Mouse (Mus musculus) MEL (cell line): ENCODE results near the gene Mcpt8. TPM values are rescaled to one million over a fixed set of nuclear protein-coding genes. Genes with fewer than 3 reads are reported as not detected.
"Not testable (repeated sequence)": the region's sequence is repeated elsewhere in the genome, so short reads cannot be mapped to it uniquely, and the experiment has no call there.

ENCODE experiments used
- DNase-seq: peaks from one replicate; pipeline ENCODE4 v3.0.0; 2011; ENCODE audit warnings: low read depth, low spot score
- H3K27ac ChIP-seq: 2 replicates; pipeline ENCODE4 v1.5.1; 2012; ENCODE audit warnings: low read depth, mild to moderate bottlenecking, control low read depth, low read length, moderate library complexity; ENCODE audit not compliant: control insufficient read depth
- H3K27me3 ChIP-seq, 2 experiments: fragments of 150-350 bp in 1 of 2; sonication (generic) in 1 of 2; 2 replicates each; pipeline ENCODE4 v1.6.1; 2012; ENCODE audit warnings: low read length in 2 of 2, mild to moderate bottlenecking in 2 of 2, improper control_type of control experiment in 1 of 2, moderate library complexity in 1 of 2; ENCODE audit not compliant: insufficient read depth in 2 of 2, control insufficient read depth in 1 of 2
- H3K36me3 ChIP-seq, 2 experiments: 2 replicates each; pipeline ENCODE4 v1.6.1; 2012 to 2014; ENCODE audit warnings: low read length in 2 of 2, improper control_type of control experiment in 1 of 2, inconsistent platforms in 1 of 2, mild to moderate bottlenecking in 1 of 2; ENCODE audit not compliant: insufficient read depth in 2 of 2, control insufficient read depth in 1 of 2
- H3K4me1 ChIP-seq, 2 experiments: fragments of 150-350 bp in 1 of 2; sonication (generic) in 1 of 2; 2 replicates each; pipeline ENCODE4 v1.6.1; 2012; ENCODE audit warnings: low read length in 2 of 2, improper control_type of control experiment in 1 of 2, mild to moderate bottlenecking in 1 of 2; ENCODE audit not compliant: insufficient read depth in 2 of 2, control insufficient read depth in 1 of 2
- H3K4me3 ChIP-seq, 2 experiments: fragments of 150-350 bp in 1 of 2; sonication (generic) in 1 of 2; 2 replicates each; pipeline ENCODE4 v1.5.1; 2012; ENCODE audit warnings: low read depth in 2 of 2, low read length in 2 of 2, mild to moderate bottlenecking in 2 of 2, moderate library complexity in 2 of 2, control low read depth in 1 of 2, improper control_type of control experiment in 1 of 2; ENCODE audit not compliant: control insufficient read depth in 1 of 2, insufficient read depth in 1 of 2
- H3K79me2 ChIP-seq: 2 replicates; pipeline ENCODE4 v1.6.1; 2012; ENCODE audit warnings: mild to moderate bottlenecking, low read length, moderate library complexity; ENCODE audit not compliant: control insufficient read depth, poor library complexity, insufficient read depth
- H3K9ac ChIP-seq: 2 replicates; pipeline ENCODE4 v1.6.1; 2012; ENCODE audit warnings: low read depth, mild to moderate bottlenecking, control low read depth, low read length, moderate library complexity; ENCODE audit not compliant: control insufficient read depth, poor library complexity, severe bottlenecking
- H3K9me3 ChIP-seq: fragments of 150-350 bp; sonication (generic); replicated peaks from 2 replicates; pipeline ENCODE4 v1.6.1; 2012; ENCODE audit warnings: mild to moderate bottlenecking, low read length, improper control_type of control experiment, moderate library complexity; ENCODE audit not compliant: insufficient read depth
- BHLHE40 ChIP-seq: IDR thresholded peaks from 2 replicates; pipeline ENCODE4 v1.6.1; 2012; ENCODE audit warnings: low read depth, mild to moderate bottlenecking, inconsistent platforms, low read length, improper control_type of control experiment, borderline replicate concordance
- CHD1 ChIP-seq: IDR thresholded peaks from 2 replicates; pipeline ENCODE4 v1.6.1; 2012; ENCODE audit warnings: low read depth, mild to moderate bottlenecking, inconsistent platforms, low read length, improper control_type of control experiment
- CHD2 ChIP-seq: IDR thresholded peaks from 2 replicates; pipeline ENCODE4 v1.6.1; 2011; ENCODE audit warnings: low read length, improper control_type of control experiment
- CTCF ChIP-seq, 3 experiments: IDR thresholded peaks in 2 of 3; conservative IDR thresholded peaks in 1 of 3; 2 replicates each; pipeline ENCODE4 v1.5.1; 2011 to 2012; ENCODE audit warnings: low read length in 3 of 3, low read depth in 2 of 3, mild to moderate bottlenecking in 2 of 3, improper control_type of control experiment in 1 of 3, inconsistent platforms in 1 of 3, mixed read lengths in 1 of 3, moderate library complexity in 1 of 3; ENCODE audit not compliant: control insufficient read depth in 1 of 3, insufficient read depth in 1 of 3, poor library complexity in 1 of 3, severe bottlenecking in 1 of 3
- ELF1 ChIP-seq: IDR thresholded peaks from 2 replicates; pipeline ENCODE4 v1.6.1; 2014; ENCODE audit warnings: low read depth, mild to moderate bottlenecking, inconsistent platforms, low read length, improper control_type of control experiment, moderate library complexity
- EP300 ChIP-seq, 2 experiments: IDR thresholded peaks; 2 replicates each; pipeline ENCODE4 v1.6.1; 2011; ENCODE audit warnings: improper control_type of control experiment in 2 of 2, low read length in 2 of 2, low read depth in 1 of 2, mild to moderate bottlenecking in 1 of 2
- ETS1 ChIP-seq: IDR thresholded peaks from 2 replicates; pipeline ENCODE4 v1.6.1; 2012; ENCODE audit warnings: low read depth, mild to moderate bottlenecking, inconsistent platforms, low read length, improper control_type of control experiment, moderate library complexity
- GATA1 ChIP-seq: IDR thresholded peaks from 2 replicates; pipeline ENCODE4 v1.6.1; 2011; ENCODE audit warnings: low read depth, low read length, improper control_type of control experiment
- JUND ChIP-seq: IDR thresholded peaks from 2 replicates; pipeline ENCODE4 v1.6.1; 2011; ENCODE audit warnings: low read depth, mild to moderate bottlenecking, improper control_type of control experiment, low read length
- KAT2A ChIP-seq: conservative IDR thresholded peaks from 2 replicates; pipeline ENCODE4 v1.6.1; 2012; ENCODE audit warnings: low read depth, low read length, improper control_type of control experiment, inconsistent platforms
- MAX ChIP-seq: IDR thresholded peaks from 2 replicates; pipeline ENCODE4 v1.6.1; 2011; ENCODE audit warnings: low read length, improper control_type of control experiment
- MAZ ChIP-seq: IDR thresholded peaks from 2 replicates; pipeline ENCODE4 v1.6.1; 2012; ENCODE audit warnings: low read depth, mild to moderate bottlenecking, inconsistent platforms, low read length, improper control_type of control experiment
- MXI1 ChIP-seq: IDR thresholded peaks from 2 replicates; pipeline ENCODE4 v1.6.1; 2011; ENCODE audit warnings: mild to moderate bottlenecking, low read depth, low read length, improper control_type of control experiment
- NELFE ChIP-seq: IDR thresholded peaks from 2 replicates; pipeline ENCODE4 v1.6.1; 2011; ENCODE audit warnings: low read depth, low read length, improper control_type of control experiment
- POLR2AphosphoS2 ChIP-seq: IDR thresholded peaks from 2 replicates; pipeline ENCODE4 v1.6.1; 2011; ENCODE audit warnings: low read length, improper control_type of control experiment
- RAD21 ChIP-seq: IDR thresholded peaks from 2 replicates; pipeline ENCODE4 v1.6.1; 2011; ENCODE audit warnings: mild to moderate bottlenecking, low read depth, low read length, improper control_type of control experiment
- SMC3 ChIP-seq: IDR thresholded peaks from 2 replicates; pipeline ENCODE4 v1.6.1; 2011; ENCODE audit warnings: low read depth, low read length, improper control_type of control experiment
- USF1 ChIP-seq: IDR thresholded peaks from 2 replicates; pipeline ENCODE4 v1.6.1; 2014; ENCODE audit warnings: low read depth, mild to moderate bottlenecking, inconsistent platforms, low read length, improper control_type of control experiment, moderate library complexity
- ZC3H11A ChIP-seq: IDR thresholded peaks from 2 replicates; pipeline ENCODE4 v1.6.1; 2012; ENCODE audit warnings: low read depth, mild to moderate bottlenecking, inconsistent platforms, low read length, improper control_type of control experiment
- ZNF384 ChIP-seq: IDR thresholded peaks from 2 replicates; pipeline ENCODE4 v1.6.1; 2012; ENCODE audit warnings: low read depth, mild to moderate bottlenecking, inconsistent platforms, low read length, improper control_type of control experiment
- polyA plus RNA-seq, 2 experiments: library from polyadenylated mRNA; stranded (reverse) in 1 of 2; unstranded in 1 of 2; fragments of >175 nt in 1 of 2; fragments of >200 nt in 1 of 2; gene quantifications; 2 replicates each; pipeline versions ENCODE4 v1.2.1 to v1.2.4; 2012; ENCODE audit warnings: low replicate concordance in 2 of 2, low read depth in 1 of 2; ENCODE audit not compliant: insufficient read length in 2 of 2, insufficient read depth in 1 of 2, missing spikeins in 1 of 2
- total RNA-seq: library from RNA; depleted of rRNA; stranded (reverse); fragments of 300-350 nt; gene quantifications from 2 replicates; pipeline ENCODE4 v1.2.3, GENCODE M21; 2012

Gene Mcpt8
- total and polyA plus RNA-seq, 3 experiments: not detected

DNA sequence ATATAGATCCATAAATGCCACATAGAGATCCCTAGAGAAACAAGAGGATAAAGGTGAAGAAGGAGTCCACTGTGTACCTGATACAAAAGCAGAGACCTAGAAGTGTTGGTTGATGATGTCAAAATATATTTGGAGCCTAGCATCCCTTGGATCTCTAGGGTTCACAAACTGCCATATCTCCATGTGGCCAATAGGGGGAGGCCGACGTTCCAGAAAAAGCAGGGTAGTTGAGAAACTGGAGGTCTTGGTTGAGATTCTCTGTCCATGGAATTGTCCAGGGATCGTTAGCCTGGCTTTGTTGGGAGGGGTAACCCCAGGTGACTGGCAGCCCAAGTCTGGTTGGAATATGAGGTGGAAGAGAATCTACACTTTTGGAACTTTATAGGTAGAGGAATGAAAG lies 43.3 kb upstream of the Mcpt8 start:
- DNase-seq: peak; percentile 14
- no peak overlapping the region for H3K27ac ChIP-seq

DNA sequence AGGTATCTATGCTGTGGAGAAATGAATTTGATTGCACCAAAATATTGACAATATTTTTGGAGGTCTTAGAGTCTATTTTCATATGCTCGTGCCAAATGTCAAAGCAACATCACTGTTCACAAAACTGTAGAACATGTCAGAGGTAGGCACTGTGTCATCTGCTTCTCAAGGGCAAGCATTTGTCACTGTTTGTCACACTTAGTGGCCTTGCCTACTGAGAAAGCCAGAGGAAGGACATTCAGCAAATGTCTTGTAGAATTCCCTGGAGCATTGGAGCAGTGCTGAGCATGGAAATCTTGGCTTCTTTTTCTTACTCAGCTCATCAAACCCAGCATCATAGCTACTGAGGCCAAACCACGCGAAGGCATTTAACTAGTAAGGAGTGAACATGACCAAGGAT lies 38.4 kb upstream of the Mcpt8 start:
- DNase-seq: no peak
- TF ChIP-seq MXI1 (no peak), ELF1 (no peak), USF1 (no peak), CHD1 (no peak), ZNF384 (no peak), POLR2AphosphoS2 (no peak), JUND (no peak), SMC3 (no peak)
- H3K36me3 ChIP-seq: no peaks in the 10 kb centered on the region
- H3K79me2 ChIP-seq: no peaks in the 10 kb centered on the region
- no peaks in the 10 kb centered on the region for H3K4me1 ChIP-seq
- H3K4me3 ChIP-seq: no peak overlapping the region
- no peak overlapping the region for H3K9ac ChIP-seq
- peaks cover 0 to 1% of the 10 kb centered on the region in 2 experiments; a peak in 1 of 4 replicates for H3K27me3 ChIP-seq
- H3K27ac ChIP-seq: no peak overlapping the region
- H3K9me3 ChIP-seq: no peaks in the 10 kb centered on the region

More for the DNA sequence above, 43.3 kb upstream of the Mcpt8 start:
- H3K36me3 ChIP-seq: no peaks in the 10 kb centered on the region
- H3K27me3 ChIP-seq: no peaks in the 10 kb centered on the region; a peak in 2 of 4 replicates
- no peaks in the 10 kb centered on the region for H3K9me3 ChIP-seq
- H3K4me1 ChIP-seq: no peaks in the 10 kb centered on the region
- H3K4me3 ChIP-seq: no peak overlapping the region
- no peaks in the 10 kb centered on the region for H3K79me2 ChIP-seq
- no peak overlapping the region for H3K9ac ChIP-seq
- TF ChIP-seq SMC3 (peak; percentile 9; the same call in 1 of the 2 replicates), CTCF (IDR thresholded peaks at IDR 0.05 in 2 of 3, conservative IDR thresholded peaks at IDR 0.05 in 1 of 3; ENCODE audit: control insufficient read depth in 1 of 3, insufficient read depth in 1 of 3, low read depth in 2 of 3, low read length in 3 of 3, poor library complexity in 1 of 3, severe bottlenecking in 1 of 3) (peak; percentile 32 to 69 (median 47)), GATA1 (no peak)

DNA sequence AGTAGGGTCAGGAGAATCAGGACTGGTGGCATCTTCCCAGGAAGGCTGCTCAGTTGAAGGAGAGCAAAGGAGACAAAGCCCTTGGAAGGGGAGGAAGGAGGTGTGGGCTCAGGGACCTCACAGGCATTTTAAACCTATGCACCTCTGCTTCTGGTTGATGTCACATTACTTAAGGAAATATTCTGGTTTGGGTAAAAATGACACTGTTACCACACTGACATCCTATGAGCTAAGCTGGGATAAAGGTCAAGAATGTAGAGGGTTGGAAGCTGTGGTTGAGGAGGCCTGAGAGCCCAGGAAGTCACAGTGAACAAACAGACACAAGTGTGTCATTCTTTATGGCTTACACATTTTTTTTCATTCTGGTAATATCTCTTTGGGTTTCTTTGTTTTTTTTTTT lies 35.5 kb upstream of the Mcpt8 start, which contains the start of gene Gzme:
TSS of gene Gzme (minus strand) at position 101 of the 400 bp plus-strand sequence.
- DNase-seq: no peak
- Histone ChIP-seq H3K9me3 (no peaks in the 10 kb centered on the region), H3K36me3 (no peaks in the 10 kb centered on the region), H3K27ac (no peak within 1 kb of the TSS), H3K9ac (no peak within 1 kb of the TSS), H3K4me3 (no peak within 1 kb of the TSS), H3K4me1 (no peaks in the 10 kb centered on the region), H3K27me3 (peaks cover 1 to 2% of the 10 kb centered on the region in 2 experiments; a peak in 2 of 4 replicates), H3K79me2 (no peaks in the 10 kb centered on the region)
- TF ChIP-seq CHD1 (no peak), ZNF384 (no peak), MAZ (no peak), EP300 (IDR thresholded peaks at IDR 0.05; ENCODE audit: low read depth in 1 of 2, low read length in 2 of 2) (no peak), CTCF (IDR thresholded peaks at IDR 0.05 in 2 of 3, conservative IDR thresholded peaks at IDR 0.05 in 1 of 3; ENCODE audit: control insufficient read depth in 1 of 3, insufficient read depth in 1 of 3, low read depth in 2 of 3, low read length in 3 of 3, poor library complexity in 1 of 3, severe bottlenecking in 1 of 3) (no peak), USF1 (no peak), ZC3H11A (no peak), ETS1 (no peak), CHD2 (no peak), BHLHE40 (no peak), MAX (no peak), KAT2A (no peak), RAD21 (no peak), NELFE (no peak)

DNA sequence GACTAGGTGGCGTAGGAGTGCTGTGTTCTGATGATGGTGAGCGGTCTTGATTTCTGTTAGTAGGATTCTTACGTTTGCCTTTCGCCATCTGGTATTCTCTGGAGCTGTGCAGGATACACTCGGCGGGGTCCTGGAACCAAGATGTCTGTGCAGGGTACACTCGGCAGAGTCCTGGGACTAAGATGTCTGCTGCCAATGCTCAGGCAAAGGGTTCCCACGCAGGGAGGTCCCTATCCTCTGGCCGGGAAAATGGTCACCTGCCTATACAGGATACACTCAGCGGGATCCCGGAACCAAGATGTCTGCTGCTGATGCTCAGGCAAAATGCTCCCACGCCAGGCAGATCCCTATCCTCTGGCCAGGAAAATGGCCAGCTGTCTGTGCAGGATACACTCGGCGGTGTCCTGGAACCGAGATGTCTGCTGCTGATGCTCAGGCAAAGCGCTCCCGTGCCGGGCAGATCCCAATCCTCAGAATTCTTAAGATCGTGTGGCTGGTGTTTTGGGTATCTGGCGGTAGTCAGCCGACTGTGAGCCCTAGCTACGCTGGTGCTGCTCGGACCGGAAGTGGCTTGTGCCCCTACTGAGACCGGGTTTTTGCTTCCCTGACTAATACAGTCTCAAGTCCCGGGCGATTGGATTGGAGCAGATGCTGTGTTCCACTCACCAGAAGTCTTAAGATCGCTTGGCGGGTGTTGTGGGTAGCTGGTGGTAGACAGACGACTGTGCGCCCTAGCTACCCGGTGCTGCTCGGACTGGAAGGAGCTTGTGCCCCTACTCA lies 30.6 kb upstream of the Mcpt8 start:
- H3K27me3 ChIP-seq, H3K9me3 ChIP-seq, H3K27ac ChIP-seq, H3K36me3 ChIP-seq, H3K4me3 ChIP-seq, H3K4me1 ChIP-seq, H3K9ac ChIP-seq, DNase-seq, H3K79me2 ChIP-seq: not testable (repeated sequence)
